Mouse (Mus musculus) forebrain, postnatal 0 days (tissue): Measurements from ENCODE around the gene Tmem260. TPM values are rescaled to one million over a fixed set of nuclear protein-coding genes. Genes with fewer than 3 reads are reported as not detected.
A peak's percentile ranks its signal among the peaks of the same experiment; 100 is the strongest.

ENCODE experiments used
- ATAC-seq: fragments of 200-750 bp; cut with Nextera tagmentation; 2 replicates; pipeline ENCODE4 v1.8.0; 2017; ENCODE audit warnings: mild to moderate bottlenecking, moderate library complexity
- DNase-seq: peaks from one replicate; pipeline ENCODE4 v3.0.0-alpha.2; 2015
- H3K27ac ChIP-seq: fragments of 300-500 bp; sonication (generic); 2 replicates; pipeline ENCODE4 v1.5.1; 2014; ENCODE audit warnings: low read depth, mild to moderate bottlenecking, antibody characterized with exemption, low read length, moderate library complexity, mixed read lengths
- H3K27me3 ChIP-seq: fragments of 300-500 bp; sonication (generic); 2 replicates; pipeline ENCODE4 v1.6.1; 2014; ENCODE audit warnings: mild to moderate bottlenecking, low read length, mixed read lengths; ENCODE audit not compliant: insufficient read depth
- H3K36me3 ChIP-seq: fragments of 300-500 bp; sonication (generic); 2 replicates; pipeline ENCODE4 v1.6.1; 2014; ENCODE audit warnings: mild to moderate bottlenecking, moderate library complexity; ENCODE audit not compliant: insufficient read depth
- H3K4me1 ChIP-seq: fragments of 300-500 bp; sonication (generic); 2 replicates; pipeline ENCODE4 v1.6.1; 2014; ENCODE audit warnings: antibody characterized with exemption; ENCODE audit not compliant: insufficient read depth
- H3K4me2 ChIP-seq: fragments of 300-500 bp; sonication (generic); 2 replicates; pipeline ENCODE4 v1.6.1; 2014; ENCODE audit warnings: low read depth, mild to moderate bottlenecking, moderate library complexity
- H3K4me3 ChIP-seq: fragments of 300-500 bp; sonication (generic); 2 replicates; pipeline ENCODE4 v1.5.1; 2014; ENCODE audit warnings: low read depth, low read length, mixed read lengths
- H3K9ac ChIP-seq: fragments of 300-500 bp; sonication (generic); 2 replicates; pipeline ENCODE4 v1.6.1; 2014; ENCODE audit warnings: mild to moderate bottlenecking
- H3K9me3 ChIP-seq: fragments of 300-500 bp; sonication (generic); 2 replicates; pipeline ENCODE4 v1.6.1; 2016; ENCODE audit warnings: low read length
- CTCF ChIP-seq: sonication (generic); IDR thresholded peaks from 2 replicates; pipeline ENCODE4 v1.5.1; 2016; ENCODE audit warnings: antibody characterized with exemption, control low read depth, low read depth
- WGBS: fragments of 180-500 bp; shearing (Covaris S2); extraction: QIAGEN DNeasy Blood & Tissue Kit; methylation state at CpG from one replicate; pipeline ENCODE4 v1.1.7; 2014; 5-methylcytosine and 5-hydroxymethylcytosine counted together
- polyA plus RNA-seq: library from polyadenylated mRNA; unstranded; fragments of >200 nt; fragmentation: Nextera tagmentation; extraction: Ambion mirVana; gene quantifications from 2 replicates; pipeline ENCODE4 v1.2.1, GENCODE M21; 2015
- total RNA-seq: library from RNA; depleted of rRNA; stranded (reverse); fragments of >200 nt; gene quantifications from 2 replicates; pipeline ENCODE4 v1.2.3, GENCODE M21; 2014; rRNA removed

Tmem260 gene
- total and polyA plus RNA-seq, 2 experiments from 2014 or later: 10.0 to 20.6 TPM

DNA sequence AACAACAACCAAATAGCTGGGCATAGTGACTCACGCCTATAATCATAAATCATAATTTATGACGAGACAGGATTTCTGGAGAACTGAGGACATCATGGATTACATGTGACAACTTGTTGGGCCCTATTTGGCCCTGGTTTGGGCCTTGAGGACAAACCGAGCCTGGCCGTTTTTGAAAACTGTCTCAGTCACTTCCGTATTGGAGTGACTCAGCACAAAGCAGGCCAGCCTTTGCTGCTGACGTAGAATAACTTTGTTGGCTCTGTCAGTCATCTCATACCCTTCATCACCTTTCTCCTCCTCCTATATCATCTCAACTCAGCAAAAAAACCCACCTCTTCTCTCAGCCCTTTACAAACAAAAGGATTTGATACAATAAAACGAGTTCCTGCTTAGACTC is 103.8 kb downstream of the Tmem260 start:
- Histone ChIP-seq H3K4me1 (no peaks in the 10 kb centered on the region), H3K4me3 (no peak overlapping the region), H3K9ac (no peak overlapping the region), H3K27ac (no peak overlapping the region), H3K4me2 (no peak overlapping the region), H3K36me3 (no peaks in the 10 kb centered on the region), H3K9me3 (no peaks in the 10 kb centered on the region), H3K27me3 (no peaks in the 10 kb centered on the region)
- 90% methylated on average over 7 of the region's 7 CpGs for WGBS
- DNase-seq: no peak
- no peak for TF ChIP-seq CTCF
- no peak for ATAC-seq

DNA sequence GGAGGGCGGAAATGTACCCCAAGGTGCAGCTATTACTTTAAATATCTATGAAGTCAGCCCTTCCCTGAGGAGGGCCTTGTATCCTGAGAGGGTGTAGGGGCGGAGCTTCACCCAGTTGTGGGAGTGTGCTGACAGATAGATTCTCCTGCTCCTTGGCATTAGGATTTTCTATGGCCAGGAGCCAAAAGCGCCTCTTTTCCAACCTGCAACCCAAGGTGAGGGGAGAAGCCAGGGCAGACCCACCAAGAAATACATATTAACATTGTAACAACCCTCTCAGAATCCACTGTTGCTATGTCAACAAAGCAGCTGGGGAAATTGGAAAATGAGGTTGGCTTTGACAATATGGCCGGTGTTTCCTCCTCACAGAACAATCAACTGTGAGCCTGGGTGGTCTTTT is 107.3 kb downstream of the Tmem260 start:
- Histone ChIP-seq H3K9ac (no peak overlapping the region), H3K27ac (no peak overlapping the region)
- WGBS: 75% methylated on average over 4 of the region's 4 CpGs

DNA sequence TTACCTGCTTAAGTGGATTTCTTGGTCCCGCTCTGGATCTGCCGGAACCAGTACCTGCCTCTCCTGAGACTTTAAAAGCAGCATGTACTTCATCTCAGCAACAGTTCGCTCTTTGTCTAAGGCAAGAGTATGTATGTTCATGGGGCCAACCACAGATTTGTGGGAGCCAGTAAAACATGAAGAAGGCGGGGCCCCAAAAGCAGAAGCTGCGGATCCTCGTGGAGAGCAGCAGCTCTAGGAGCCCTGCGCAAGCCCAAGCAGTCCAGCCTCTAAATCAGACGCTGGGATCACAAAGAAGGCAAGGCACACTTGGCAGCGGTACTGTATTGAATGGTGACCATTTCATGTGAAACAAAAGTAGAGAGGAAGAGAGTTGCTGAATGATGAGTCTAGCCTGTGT is 107.8 kb downstream of the Tmem260 start:
- Histone ChIP-seq H3K4me3 (no peak overlapping the region), H3K36me3 (no peaks in the 10 kb centered on the region), H3K4me2 (no peak overlapping the region), H3K4me1 (no peaks in the 10 kb centered on the region), H3K27me3 (no peaks in the 10 kb centered on the region), H3K27ac (no peak overlapping the region), H3K9me3 (no peaks in the 10 kb centered on the region), H3K9ac (no peak overlapping the region)
- ATAC-seq (no peak), DNase-seq (no peak)
- 88% methylated on average over 9 of the region's 9 CpGs for WGBS
- no peak for TF ChIP-seq CTCF

More for the DNA sequence above, 107.3 kb downstream of the Tmem260 start:
- H3K4me1 ChIP-seq: no peaks in the 10 kb centered on the region
- H3K4me2 ChIP-seq: no peak overlapping the region
- no peaks in the 10 kb centered on the region for H3K27me3 ChIP-seq
- no peak overlapping the region for H3K4me3 ChIP-seq
- H3K36me3 ChIP-seq: no peaks in the 10 kb centered on the region
- ATAC-seq (peak; percentile 38; the same call in 1 of the 2 replicates), DNase-seq (no peak)
- no peak for TF ChIP-seq CTCF
- no peaks in the 10 kb centered on the region for H3K9me3 ChIP-seq

DNA sequence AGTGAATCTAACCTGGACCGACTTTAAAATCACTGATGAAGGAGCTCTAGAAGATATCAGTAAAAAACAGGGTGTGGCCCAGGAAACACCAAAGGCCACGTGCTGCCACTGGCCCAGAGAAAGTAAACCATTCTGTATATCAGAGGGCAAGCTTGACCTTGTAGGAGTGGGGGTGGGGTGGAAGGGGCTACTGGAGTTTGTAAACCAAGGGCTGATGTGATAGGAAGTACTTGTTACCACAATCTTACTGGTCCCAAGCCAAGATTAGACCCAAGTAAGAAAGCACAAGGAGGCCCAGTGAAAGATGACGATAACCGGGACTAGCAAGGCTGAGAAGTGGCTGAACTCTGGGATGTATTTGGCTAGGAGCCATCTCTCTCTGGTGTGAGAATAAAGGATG is 113.1 kb downstream of the Tmem260 start:
- TF ChIP-seq CTCF: no peak
- H3K4me2 ChIP-seq: no peak overlapping the region
- H3K9me3 ChIP-seq: no peaks in the 10 kb centered on the region
- WGBS: 80% methylated on average over 4 of the region's 4 CpGs
- no peak overlapping the region for H3K4me3 ChIP-seq
- no peaks in the 10 kb centered on the region for H3K27me3 ChIP-seq
- DNase-seq: no peak
- no peaks in the 10 kb centered on the region for H3K4me1 ChIP-seq
- no peak for ATAC-seq
- no peak overlapping the region for H3K27ac ChIP-seq
- H3K9ac ChIP-seq: no peak overlapping the region
- no peaks in the 10 kb centered on the region for H3K36me3 ChIP-seq

DNA sequence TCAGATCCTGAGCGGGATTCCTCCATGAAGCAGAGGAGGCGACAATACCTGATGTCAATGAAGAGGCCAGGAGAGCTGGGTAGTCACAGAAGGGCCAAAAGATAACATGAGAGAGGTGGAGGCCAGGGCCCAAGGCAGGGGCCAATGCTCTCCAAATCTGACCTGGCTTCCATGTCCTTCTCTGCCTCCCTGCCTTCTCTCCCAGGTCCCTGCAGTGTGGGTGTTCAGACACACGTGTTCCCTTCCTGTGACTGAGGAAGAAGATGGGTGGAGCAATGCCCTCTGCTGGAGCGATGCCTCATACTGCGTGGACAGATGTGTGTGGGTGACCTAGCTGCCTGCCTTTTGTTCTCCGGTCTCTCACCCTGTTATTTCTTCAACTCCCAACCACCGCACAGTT is 113.8 kb downstream of the Tmem260 start:
- TF ChIP-seq CTCF: no peak
- WGBS: 71% methylated on average over 7 of the region's 7 CpGs
- no peak for ATAC-seq
- Histone ChIP-seq H3K9ac (no peak overlapping the region), H3K4me3 (no peak overlapping the region), H3K9me3 (no peaks in the 10 kb centered on the region), H3K4me1 (no peaks in the 10 kb centered on the region), H3K36me3 (no peaks in the 10 kb centered on the region), H3K27me3 (no peaks in the 10 kb centered on the region), H3K27ac (no peak overlapping the region), H3K4me2 (no peak overlapping the region)
- no peak for DNase-seq

DNA sequence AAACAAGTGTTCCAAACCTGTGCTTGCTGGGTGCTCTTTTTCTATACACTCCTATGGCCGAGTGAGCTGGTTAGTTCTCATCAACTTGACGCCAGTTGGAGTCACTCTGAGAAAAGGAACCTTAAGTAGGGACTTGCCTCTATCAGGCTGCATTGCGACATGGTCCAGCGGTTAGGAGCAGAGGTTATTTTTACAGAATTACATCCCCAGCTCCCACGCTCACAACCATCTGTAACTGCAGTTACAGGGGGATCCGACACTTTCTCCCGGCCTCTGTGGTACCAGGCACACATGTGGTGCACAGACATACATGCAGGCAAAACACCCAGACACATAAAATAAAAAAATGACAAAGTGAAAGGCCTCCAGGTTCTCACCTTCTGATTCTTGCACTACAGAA is 120.7 kb downstream of the Tmem260 start:
- H3K4me3 ChIP-seq: no peak overlapping the region
- no peaks in the 10 kb centered on the region for H3K36me3 ChIP-seq
- H3K27me3 ChIP-seq: no peaks in the 10 kb centered on the region
- no peak overlapping the region for H3K9ac ChIP-seq
- no peak overlapping the region for H3K27ac ChIP-seq
- no peak for ATAC-seq
- DNase-seq: no peak
- TF ChIP-seq CTCF: no peak
- no peak overlapping the region for H3K4me2 ChIP-seq
- 83% methylated on average over 7 of the region's 7 CpGs for WGBS
- H3K4me1 ChIP-seq: no peaks in the 10 kb centered on the region
- no peaks in the 10 kb centered on the region for H3K9me3 ChIP-seq

Other genes starting within 250 kb of the Tmem260 start
- 11.6 and 15.0 TPM in 2 replicates for gene Otx2, start 227.7 kb downstream of the Tmem260 start, total RNA-seq
- 7.2 and 12.9 TPM in 2 replicates for gene Otx2, start 227.7 kb downstream of the Tmem260 start, polyA plus RNA-seq